ENCODE assay signal across 14 mouse cellular contexts in the genomic region with DNA sequence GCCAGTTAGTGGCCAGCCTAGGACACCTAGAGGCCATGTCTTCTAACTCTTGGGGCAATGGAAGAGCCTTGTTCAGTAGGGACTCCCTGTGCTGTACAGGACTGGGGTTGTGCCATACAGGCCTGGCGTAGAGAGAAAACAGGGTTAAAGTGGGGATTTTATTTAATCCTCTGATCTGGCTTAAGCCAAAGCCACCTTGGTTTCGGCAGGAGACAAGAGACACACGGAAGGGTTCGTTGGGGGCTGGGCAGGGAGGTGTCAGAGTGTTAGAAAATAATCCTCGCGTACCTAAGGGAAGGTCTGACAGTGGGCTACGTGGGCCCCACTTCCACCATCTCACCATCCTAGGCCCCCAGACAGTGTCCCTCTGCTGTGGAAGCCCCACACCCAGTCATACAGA. TPM values are rescaled to one million over a fixed set of nuclear protein-coding genes. Genes with fewer than 3 reads are reported as not detected.
DNase-seq lines count a peak whose midpoint lies in the region; ATAC-seq and TF ChIP-seq lines count a peak whose summit lies in the region.
"Had no signal": no experiment of that assay in that cellular context is flagged by ENCODE, and none has a peak within 500 bp of the region (broad histone marks: within the 10 kb centered on the region; RNA-seq: fewer than 3 reads in every experiment).

No protein-coding gene starts in this region.

- no peak for ATAC-seq in forebrain, embryonic 13.5 days
- no peak for ATAC-seq in midbrain, embryonic 14.5 days (ENCODE audit: low FRiP score, low TSS enrichment)

- peak overlapping the region; percentile 77 for H3K4me2 ChIP-seq in forebrain, embryonic 13.5 days
- H3K4me2 ChIP-seq in midbrain, embryonic 14.5 days (ENCODE audit: low read length): peak overlapping the region; percentile 82

- peak overlapping the region; percentile 87 for H3K4me3 ChIP-seq in layer of hippocampus, adult 2 months
- H3K4me3 ChIP-seq in brown adipose tissue, adult 24 weeks (ENCODE audit: insufficient read depth, low read depth, low read length): peak overlapping the region; percentile 84; the same call in 1 of the 2 replicates
- peak overlapping the region; percentile 69 for H3K4me3 ChIP-seq in forebrain, embryonic 13.5 days
- 0 out of 2 replicates have a peak overlapping the region, but pooled peaks have one; percentile 70 for H3K4me3 ChIP-seq in midbrain, embryonic 14.5 days (replicated peaks; ENCODE audit: low read depth, low read length)

- no peak for DNase-seq in layer of hippocampus, adult 2 months (ENCODE audit: low spot score in 2 of 2)
- DNase-seq in layer of hippocampus, postnatal 10 days (ENCODE audit: low spot score in 2 of 2): no peak
- no peak for DNase-seq in midbrain, embryonic 14.5 days
- no peak for DNase-seq in frontal cortex, postnatal 14 days (ENCODE audit: low spot score in 2 of 2)
- DNase-seq in thymus, adult 18-20 months: no peak
- DNase-seq: adrenal gland, postnatal 10 days; cerebellum, postnatal 36 days; kidney, adult 9 months; layer of hippocampus, postnatal 36 days; lung, adult 2 months had no signal

- H3K36me3 ChIP-seq in forebrain, embryonic 13.5 days (ENCODE audit: poor library complexity, severe bottlenecking): no peaks in the 10 kb centered on the region
- H3K36me3 ChIP-seq in midbrain, embryonic 14.5 days (ENCODE audit: control insufficient read depth, insufficient read depth, low read length): no peaks in the 10 kb centered on the region
- H3K36me3 ChIP-seq: embryonic facial prominence, embryonic 15.5 days had no signal

- no peaks in the 10 kb centered on the region for H3K27me3 ChIP-seq in forebrain, embryonic 13.5 days
- no peaks in the 10 kb centered on the region for H3K27me3 ChIP-seq in midbrain, embryonic 14.5 days (ENCODE audit: control insufficient read depth, insufficient read depth, low read length)
- H3K27me3 ChIP-seq: embryonic facial prominence, embryonic 15.5 days had no signal

- peaks cover 29% of the 10 kb centered on the region for H3K4me1 ChIP-seq in brown adipose tissue, adult 24 weeks (ENCODE audit: control insufficient read depth, insufficient read depth, insufficient read length, low read length)
- H3K4me1 ChIP-seq in forebrain, embryonic 13.5 days: peaks cover 87% of the 10 kb centered on the region
- peaks cover 59% of the 10 kb centered on the region for H3K4me1 ChIP-seq in midbrain, embryonic 14.5 days (ENCODE audit: control insufficient read depth, insufficient read depth, low read length)

- no peaks in the 10 kb centered on the region for H3K9me3 ChIP-seq in forebrain, embryonic 13.5 days (replicated peaks)
- H3K9me3 ChIP-seq in midbrain, embryonic 14.5 days (ENCODE audit: control insufficient read depth, low read length): no peaks in the 10 kb centered on the region
- H3K9me3 ChIP-seq: embryonic facial prominence, embryonic 15.5 days had no signal

- H3K27ac ChIP-seq in layer of hippocampus, adult 2 months: peak overlapping the region; percentile 98
- no peak overlapping the region for H3K27ac ChIP-seq in brown adipose tissue, adult 24 weeks (replicated peaks; ENCODE audit: low read depth, low read length)
- peak overlapping the region; percentile 25; the same call in 1 of the 2 replicates for H3K27ac ChIP-seq in forebrain, embryonic 13.5 days
- H3K27ac ChIP-seq in midbrain, embryonic 14.5 days (replicated peaks; ENCODE audit: low read depth, low read length): no peak overlapping the region
- H3K27ac ChIP-seq: embryonic facial prominence, embryonic 15.5 days; stomach, postnatal 0 days had no signal

- WGBS in forebrain, embryonic 13.5 days: 76% methylated on average over 7 of the region's 7 CpGs
- 63% methylated on average over 7 of the region's 7 CpGs for WGBS in midbrain, embryonic 14.5 days

- peak overlapping the region; percentile 96 for H3K9ac ChIP-seq in forebrain, embryonic 13.5 days
- peak overlapping the region; percentile 83; the same call in 1 of the 2 replicates for H3K9ac ChIP-seq in midbrain, embryonic 14.5 days (replicated peaks; ENCODE audit: low read length)
- H3K9ac ChIP-seq: embryonic facial prominence, embryonic 15.5 days had no signal

- no peak for TF ChIP-seq CTCF in layer of hippocampus, adult 2 months (conservative IDR thresholded peaks at IDR 0.05)

RNA-seq across cellular contexts. Expression of gene Coro2b, which starts 2.2 kb away (rescaled TPM):
- total RNA-seq in layer of hippocampus, adult 2 months (2021): 100 to 1,000 TPM; 226 to 243 TPM
- total RNA-seq in layer of hippocampus, postnatal 10 days (2021): 100 to 1,000 TPM; 131 to 136 TPM
- polyA plus RNA-seq in brown adipose tissue, adult 24 weeks (2012; ENCODE audit: insufficient read depth, insufficient read length, missing spikeins): 6.1 TPM in 2 replicates
- polyA plus RNA-seq in forebrain, embryonic 13.5 days (2015; fragmentation: Nextera tagmentation; extraction: Ambion mirVana): 35.5 and 37.0 TPM in 2 replicates
- 33.2 and 34.5 TPM in 2 replicates for polyA plus RNA-seq in midbrain, embryonic 14.5 days (2014; fragmentation: Nextera tagmentation; extraction: Ambion mirVana)

Comparison
In these comparisons a context has a peak if more than half of its experiments do, and no peak if none do; other contexts are left out.
1. H3K27ac ChIP-seq: peak in layer of hippocampus, adult 2 months (single experiment) and forebrain, embryonic 13.5 days (single experiment); none in brown adipose tissue, adult 24 weeks (single experiment) and midbrain, embryonic 14.5 days (single experiment).
2. Peak in every context shown above with its lines, with median percentiles within 50 percentile points of each other: H3K4me3 ChIP-seq.